Mouse (Mus musculus) granulocyte monocyte progenitor cell, adult 5-6 weeks (primary cell): ENCODE data around the gene Slc9a1. TPM values are rescaled to one million over a fixed set of nuclear protein-coding genes. Genes with fewer than 3 reads are reported as not detected.

ENCODE experiments used
- ATAC-seq: replicated peaks from 2 replicates; pipeline ENCODE4 v1.8.0; 2016; ENCODE audit warnings: mild to moderate bottlenecking, moderate TSS enrichment, inconsistent platforms; ENCODE audit not compliant: poor library complexity, severe bottlenecking
- total RNA-seq, 2 experiments: library from RNA; stranded (forward) in 1 of 2; stranded (reverse) in 1 of 2; fragments of 200-712, 200-1000 nt in 1 of 2; fragments of >200 nt in 1 of 2; fragmentation: Nextera tagmentation in 1 of 2; gene quantifications; 2 replicates each; pipeline ENCODE4 v1.2.3; 2014 to 2017

The Slc9a1 gene
- total RNA-seq, 2 experiments from 2014 or later, result 9.9 to 17.4 TPM

DNA sequence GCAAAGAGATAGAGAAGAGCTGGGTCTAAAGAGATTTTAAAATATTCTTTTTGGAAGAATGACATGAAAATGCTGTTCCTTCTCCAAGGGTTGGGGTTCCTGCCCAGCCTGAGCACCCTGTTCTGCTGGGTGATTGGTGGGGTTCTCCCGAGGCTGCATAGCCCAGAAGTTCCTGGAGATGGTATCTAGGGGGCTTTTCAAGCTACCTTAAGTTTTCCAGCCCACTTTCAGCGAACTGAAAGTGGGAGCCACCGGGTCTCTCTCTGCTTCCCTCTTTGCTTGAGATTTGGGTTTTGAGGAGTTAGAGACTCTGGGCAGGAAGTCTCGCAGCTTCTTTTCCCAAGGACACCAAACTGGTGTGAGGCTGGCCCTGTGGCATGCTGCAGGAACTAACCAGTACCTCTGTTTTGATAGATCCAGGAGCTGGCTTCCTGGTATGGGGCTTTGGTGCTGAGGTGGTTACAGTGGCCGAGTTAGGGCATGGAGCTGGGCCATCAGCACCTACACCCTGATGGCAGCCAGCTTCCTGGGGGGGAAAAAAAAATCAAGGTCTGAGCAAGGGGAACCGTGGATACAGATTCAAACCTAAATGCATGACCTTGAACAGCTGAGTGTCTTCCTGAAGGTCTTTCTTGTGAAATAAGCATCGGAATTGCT is 2.2 kb downstream of the Slc9a1 start:
- ATAC-seq, result no peak

DNA sequence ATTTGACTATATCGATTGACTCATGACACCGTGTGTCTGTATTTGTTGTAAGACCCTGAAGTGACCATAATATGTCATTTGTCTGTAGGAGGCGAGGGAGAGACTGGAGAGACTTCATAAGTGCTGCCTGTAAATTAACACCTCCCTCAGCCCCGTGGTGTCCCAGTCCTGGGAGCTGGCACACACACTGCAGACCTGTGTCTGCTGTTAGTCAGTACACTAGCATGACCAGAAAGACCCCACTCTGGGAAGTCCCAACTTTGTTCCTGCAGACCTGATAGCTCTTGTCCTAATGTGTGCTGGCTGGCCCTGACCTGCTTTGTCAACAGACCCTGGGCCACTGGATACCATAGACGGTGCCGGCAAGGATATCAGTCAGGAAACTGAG is 2.8 kb downstream of the Slc9a1 start:
- no peak for ATAC-seq

DNA sequence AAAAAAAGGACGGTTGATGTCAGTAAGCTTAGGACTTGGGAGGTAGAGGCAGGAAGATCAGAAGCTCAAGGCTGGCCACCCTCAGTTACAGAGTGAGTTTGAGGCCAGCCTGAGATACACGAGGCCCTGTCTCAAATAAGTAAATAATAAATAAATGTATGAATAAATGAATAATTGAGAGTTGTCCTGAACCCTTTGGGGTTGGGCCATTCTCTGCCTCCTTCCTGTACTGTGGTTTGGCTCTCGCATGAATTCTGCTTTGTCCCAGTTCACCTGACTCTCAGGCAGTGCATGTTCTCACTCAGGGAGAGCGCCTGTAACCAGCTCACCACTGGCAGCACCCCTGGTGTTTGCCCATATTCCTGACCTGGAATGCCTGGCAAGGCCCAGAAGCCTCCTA is 4.5 kb downstream of the Slc9a1 start:
- no peak for ATAC-seq

DNA sequence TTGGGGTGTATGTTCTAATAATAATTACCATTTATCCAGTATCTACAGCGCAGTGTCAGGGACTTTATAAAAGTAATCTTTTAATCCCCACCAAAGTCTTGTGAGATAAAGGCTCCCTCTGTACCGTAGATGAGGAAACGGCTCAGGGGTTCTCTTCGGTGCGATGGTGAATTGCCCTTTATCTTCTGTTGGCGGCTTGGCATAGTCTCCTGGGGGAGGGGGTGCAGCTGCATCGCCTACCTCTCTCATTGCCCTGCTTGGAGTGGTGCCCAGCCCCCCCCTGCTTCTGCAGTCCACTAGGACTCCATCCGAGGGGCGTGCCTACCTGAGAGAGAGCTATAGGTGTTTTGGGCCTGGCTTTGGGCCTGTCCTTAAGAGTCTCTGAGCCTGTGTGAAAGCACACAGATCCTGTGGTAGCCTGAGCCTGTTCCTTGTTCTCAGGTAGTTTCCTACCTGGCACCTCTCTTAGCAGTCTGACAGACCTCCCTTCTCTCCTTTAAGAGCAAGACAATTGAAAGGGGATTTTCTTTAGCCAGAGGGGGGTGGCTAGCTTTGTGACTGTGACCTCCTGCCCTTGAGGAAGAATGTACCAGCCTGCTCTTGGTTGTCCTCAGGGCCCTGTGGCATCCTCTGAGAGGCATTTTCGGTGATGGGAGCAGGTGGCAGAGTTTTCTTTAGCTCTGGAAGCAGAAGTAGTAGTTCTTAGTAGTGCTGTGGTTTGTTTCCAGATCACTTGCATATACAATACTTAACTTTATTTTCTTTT is 6.5 kb downstream of the Slc9a1 start:
- ATAC-seq, result no peak

DNA sequence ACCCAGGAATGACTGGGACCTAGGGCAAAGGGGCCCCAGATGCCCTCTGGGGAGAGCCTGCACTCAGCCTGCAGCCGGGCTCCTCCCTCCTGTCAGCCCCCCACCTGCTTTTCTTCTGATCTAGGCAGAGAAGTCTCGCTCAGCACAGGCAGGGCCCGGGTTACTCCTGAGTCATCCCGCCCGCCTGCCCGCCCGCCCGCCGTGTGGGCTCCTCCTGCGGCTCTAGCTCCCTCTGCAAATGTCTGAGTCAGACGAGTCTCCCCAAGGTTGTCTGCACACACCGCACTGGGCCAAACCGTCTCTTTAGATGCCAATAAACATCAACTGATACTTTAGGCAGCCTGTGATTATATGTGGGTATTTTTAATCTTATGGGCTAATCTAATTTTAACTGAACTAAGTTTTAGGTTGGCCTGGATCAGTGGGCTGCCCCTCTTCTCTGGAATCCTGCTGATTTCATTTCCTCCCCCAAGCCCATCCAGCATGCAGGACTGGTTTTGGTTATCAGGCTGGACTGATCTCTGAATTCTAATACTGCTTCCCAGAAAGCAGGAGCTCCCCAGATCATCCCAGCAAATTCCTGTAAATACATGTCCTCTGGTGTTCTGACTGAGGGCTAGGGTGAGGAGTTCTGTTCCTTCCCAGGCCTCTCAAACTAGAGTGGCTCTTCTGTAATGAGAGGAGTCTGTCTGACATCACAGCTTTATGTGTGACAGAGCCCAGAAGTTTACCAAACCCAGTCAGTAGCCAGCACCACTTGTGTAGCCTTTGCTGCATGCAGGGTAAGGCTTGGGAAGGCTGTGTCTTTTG is 8.9 kb downstream of the Slc9a1 start:
- ATAC-seq, result peak; percentile 61

DNA sequence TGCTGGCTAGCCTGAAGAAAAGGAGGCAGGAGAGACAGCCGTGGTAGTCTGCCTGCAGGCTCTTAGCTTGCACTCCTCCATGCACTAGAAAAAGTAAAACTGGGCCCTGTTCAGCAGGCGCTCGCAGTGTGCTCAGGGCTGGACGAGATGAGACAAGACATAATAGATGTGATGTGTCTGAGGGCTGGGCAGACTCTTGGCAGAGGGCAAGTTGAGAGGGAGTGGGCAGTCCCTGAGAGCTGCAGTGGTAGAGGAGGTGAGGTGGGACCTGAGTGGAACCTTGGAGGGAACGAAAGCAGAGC is 9.5 kb downstream of the Slc9a1 start:
- ATAC-seq, result no peak

DNA sequence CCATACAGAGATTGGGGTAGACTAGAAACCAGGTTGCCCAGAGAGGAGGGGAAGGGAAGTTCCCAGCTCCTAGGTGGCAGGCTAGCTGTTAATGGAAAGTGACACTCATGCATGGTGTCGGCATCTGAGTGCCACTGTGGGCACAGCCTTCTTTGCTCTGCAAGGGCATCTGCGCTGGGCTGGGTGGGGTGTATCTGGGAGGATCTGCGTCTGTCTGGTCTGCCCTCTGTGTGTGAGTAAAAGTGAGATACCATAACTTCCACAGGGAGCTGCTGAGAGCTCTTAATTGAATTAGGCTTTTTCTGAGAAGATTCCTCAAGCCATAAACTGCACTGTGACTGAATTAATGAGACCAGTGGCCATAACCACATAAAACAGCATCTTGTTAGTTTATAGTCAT is 10.4 kb downstream of the Slc9a1 start:
- no peak for ATAC-seq

DNA sequence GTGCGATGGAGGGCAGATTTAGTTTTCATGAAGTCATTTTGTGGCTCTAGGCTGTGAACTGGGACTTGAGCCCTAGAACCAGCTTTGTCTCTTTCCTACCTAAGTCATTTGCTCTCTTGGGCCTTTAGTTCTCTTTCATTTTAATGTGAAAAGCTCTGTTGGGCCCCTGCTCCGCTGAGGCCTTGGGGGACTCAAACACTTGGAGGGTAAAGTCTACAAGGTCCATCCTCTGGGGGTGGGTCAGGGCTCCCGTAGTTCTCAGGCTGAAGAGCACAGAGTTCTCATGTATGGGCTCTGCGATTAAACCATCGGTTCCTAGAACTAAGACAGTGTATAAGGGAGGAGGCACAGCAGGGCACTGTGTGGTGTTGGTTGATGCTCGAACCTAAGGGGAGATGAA is 11.0 kb downstream of the Slc9a1 start:
- no peak for ATAC-seq

DNA sequence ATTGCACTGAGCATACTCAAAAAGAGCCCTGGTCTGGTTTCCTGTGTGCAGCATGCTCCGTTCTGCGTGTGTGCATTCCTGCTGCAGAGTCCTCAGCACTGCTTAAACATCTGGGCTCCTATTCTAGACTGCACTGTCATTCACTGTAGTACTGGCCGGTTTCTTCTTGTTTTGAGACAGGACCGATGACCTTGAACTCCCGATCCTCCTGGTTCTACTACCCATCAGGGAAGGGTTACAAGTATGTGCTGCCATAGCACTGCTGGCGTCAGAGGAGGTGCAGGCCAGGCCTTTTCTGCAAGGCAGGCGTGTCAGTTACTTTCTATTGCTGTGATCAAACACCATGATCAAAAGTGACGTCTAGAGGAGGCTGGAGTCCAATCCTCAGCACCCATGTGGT is 11.6 kb downstream of the Slc9a1 start:
- no peak for ATAC-seq

DNA sequence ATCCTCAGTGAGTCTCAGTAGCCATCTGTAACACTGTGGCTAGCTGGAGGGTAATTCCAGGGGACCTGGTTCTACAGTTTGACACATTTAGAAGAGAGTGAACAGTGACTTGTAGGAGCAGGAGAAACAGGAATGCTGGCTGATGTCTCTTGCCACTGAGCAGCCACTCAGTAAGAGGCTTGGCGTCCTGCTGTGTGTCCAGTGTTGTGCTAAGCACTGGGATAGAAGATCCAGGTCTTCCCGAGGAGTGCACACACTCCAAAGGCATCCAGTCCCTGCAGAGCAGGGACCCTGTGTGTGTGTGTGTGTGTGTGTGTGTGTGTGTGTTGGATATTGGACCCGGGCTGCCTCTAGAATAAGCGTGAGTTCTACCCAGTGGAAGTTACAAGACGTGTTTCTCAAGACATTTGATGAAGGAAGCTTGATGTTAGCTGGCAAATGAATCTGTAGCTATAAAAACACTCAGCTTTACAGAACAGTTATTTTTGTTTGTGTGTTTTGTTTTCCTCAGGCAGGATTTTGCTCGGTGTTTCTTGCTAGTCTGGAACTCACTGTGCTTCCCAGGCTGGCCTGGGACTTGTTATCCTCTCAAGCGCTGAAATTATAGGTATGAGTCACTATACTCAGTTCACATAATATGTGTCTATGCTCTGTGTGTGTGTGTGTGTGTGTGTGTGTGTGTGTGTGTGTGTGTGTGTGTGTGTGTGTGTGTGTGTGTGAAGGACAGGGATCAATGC is 16.7 kb downstream of the Slc9a1 start:
- ATAC-seq, result no peak

DNA sequence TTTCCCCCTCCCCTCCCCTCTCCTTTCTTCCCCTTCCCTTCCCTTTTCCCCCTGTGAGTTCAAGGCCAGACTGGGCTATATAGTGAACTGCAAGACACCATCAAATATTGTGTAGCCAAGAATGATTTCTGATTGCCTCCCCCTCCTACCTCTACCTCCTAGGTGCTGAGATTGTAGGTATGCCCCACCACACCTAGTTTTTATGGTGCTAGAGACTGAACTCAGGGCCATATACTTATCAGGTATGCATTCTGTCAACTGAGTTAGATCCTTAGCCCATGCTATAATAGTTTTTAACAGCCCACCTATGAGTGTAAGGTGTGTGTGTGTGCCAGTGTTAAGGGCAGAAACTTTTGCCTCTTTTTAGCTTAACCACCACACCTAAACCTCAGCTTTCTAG is 17.5 kb downstream of the Slc9a1 start:
- ATAC-seq, result no peak

DNA sequence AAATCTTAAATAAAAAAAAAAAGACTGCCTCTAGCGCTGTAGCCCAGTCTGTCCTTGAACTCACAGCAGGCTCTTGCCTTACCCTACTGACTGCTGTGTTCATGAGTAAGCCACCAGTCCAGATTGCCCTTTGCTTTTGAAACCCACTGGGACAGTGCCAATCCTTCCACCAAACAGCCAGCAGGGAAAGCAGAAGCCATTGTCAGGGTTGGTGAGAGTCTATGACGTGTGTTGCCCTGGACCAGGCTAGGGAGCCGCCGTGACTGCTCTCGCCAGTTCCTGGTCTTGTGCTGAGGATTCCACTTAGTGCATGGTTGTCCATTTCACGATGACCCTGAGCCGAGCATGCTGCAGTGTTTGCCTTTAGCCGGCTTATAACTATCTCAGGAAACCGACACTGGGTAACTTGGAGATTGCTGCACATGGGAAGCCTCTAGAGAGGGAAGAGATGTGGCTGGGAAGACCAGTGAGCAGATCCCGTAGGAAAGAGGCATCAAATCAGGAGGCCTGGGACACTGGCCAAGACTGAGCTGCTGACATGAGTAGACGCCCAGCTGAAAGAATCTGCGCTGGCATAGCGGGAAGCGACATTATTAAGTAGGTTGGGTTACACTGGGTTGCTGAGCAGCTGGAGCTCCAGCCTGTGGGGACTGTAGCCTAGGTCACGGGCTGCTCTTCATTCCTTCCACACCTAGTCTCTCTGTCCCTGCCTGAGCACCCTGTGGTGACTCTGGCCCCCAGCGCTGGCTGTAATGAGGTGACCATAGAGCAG is 19.5 kb downstream of the Slc9a1 start:
- no peak for ATAC-seq

DNA sequence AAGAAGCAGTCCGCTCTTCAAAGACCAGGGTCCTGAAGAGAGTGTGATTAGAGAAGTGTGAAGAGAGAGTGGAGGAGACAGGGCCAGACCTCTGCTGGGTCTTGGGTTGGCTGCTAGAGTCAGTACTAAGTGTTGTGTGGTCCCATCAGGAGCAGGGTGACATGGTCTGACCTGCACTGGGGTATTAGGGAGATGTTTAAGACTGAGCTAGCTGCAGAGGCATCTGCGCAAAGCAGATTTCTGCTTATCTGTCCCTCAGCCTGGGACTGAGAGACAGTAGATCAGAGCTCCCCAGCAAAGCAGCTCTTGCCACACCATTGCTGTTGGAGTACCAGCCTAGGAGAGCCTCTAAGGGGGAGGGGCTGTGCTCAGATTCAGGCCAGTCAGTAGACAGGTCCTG is 20.5 kb downstream of the Slc9a1 start:
- peak; percentile 37; the same call in 1 of the 2 replicates for ATAC-seq

DNA sequence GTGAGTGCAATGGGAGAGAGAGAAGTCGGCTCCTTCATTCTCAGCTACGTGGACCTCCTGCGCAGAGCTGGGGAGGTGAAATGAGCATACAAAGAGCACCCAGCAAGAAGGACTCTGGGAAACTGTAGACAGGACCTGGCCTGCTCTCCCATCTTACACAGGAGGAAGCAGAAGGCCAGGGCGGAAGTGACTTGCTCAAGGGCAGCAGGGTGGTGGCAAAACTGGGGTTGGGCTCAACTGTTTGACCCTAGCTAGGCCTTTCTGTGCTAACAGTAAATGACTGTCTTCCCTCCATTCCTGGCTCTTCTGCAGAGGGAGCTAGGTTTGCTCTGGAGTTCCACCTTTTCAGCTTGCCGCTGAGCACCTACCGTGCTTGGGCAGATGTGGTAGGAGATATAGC is 21.1 kb downstream of the Slc9a1 start:
- ATAC-seq, result peak; percentile 84

DNA sequence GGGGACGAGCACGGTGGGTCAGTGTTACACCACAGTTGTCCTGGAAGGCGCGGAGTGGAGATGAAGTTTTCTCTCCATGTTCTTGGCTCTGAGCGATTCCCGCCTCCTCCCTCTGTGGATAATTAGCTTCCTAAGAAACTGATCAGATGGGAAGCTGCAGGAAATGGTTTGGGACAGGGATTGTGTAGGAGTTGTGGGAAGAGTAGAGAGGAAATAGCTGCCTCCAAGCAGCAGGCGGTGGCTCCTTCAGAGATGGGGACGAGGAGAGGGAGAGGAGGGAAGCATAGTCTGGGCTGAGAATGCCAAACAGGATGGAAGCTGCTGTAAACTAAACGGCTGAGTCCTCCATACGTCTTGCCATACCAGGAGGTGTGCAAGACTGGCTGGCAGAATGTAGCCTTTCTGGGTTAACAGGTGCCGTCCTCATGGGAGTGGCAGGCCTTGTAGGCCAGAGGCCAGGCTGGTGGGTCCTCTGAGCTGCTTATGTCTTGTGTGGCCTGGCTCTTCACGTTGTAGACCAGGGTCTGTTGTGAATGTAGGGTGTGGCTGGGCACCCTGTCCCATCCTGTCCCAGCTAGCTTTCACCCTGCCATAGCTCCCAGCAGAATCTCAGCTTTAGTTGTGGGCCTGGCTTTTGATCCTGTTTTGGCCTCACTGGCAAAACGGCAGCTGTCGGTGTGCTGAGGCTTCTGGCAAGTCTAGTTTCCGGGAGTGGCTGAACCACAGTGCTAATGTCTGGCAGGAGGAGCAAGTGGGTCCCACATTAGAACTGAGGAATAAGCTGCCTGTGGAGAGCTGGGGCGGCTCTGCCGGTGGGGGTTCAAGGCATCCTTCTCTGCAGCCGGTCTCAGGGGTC is 21.9 kb downstream of the Slc9a1 start:
- ATAC-seq, result no peak

DNA sequence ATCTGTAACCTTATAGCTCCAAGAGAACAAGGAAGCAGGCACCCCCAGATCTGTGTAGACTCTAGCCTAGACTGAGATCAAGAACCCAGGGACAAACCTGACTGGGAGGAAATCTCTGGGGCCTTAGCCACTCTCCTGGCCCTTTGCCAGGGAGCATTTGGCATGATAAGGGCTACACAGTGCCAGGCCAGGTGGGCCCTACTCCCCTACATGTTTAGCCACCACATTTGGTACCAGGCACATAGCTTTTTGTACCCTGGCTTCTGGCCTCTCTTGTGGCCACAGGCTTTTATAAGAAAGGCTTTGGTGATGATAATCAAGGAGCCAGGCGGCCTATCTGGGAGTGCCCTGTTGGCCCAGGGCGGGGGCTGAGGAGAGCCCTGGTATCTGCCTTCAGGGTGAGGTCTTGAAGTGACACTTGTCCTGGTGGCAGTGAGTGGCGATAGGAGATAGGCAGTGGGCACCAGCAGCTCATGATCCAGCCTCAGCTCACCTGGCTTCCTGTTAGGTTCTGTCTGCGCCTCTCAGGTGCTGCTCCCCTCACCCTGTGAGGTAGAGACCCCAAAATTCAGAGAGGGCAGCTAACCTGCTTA is 25.6 kb downstream of the Slc9a1 start:
- ATAC-seq, result no peak

DNA sequence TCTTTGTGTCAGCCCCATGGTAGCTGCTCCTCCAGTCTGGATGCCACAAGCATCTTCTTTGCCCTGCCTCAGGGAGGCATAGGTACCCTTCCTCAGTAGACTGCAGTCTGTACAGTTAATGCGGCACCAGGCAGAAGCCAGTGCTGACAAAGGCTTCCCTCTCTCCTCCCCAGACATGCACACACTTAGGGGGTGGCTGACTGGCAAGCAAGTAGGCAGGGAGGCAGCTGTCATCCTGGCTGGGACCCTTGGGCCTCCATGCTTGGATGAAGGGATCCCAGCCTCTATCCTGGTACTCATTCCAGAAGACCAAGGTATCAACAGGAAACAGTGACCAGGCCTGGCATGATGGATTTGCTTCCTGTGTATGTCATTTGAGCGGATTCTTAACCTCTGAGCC is 26.6 kb downstream of the Slc9a1 start:
- ATAC-seq, result no peak

DNA sequence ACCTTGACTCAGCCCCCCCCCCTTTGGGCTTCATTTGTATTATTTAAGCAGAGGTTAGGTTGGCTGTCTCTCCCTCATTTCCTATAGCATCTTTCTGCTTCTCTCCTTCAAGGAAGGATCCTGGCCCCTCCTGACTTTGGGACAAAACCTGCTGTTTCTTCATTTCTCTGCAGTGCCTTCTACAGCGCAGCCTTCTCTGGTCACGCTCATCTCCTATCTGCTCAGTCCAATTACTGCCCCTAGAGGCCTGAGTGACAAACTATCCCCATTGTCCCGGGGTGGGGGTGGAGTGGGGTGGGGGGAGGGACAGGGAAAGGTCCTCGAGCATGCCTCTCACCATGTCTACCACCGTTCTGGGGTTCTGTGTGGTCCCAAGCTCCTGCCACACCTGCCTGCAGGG is 27.8 kb downstream of the Slc9a1 start:
- no peak for ATAC-seq

DNA sequence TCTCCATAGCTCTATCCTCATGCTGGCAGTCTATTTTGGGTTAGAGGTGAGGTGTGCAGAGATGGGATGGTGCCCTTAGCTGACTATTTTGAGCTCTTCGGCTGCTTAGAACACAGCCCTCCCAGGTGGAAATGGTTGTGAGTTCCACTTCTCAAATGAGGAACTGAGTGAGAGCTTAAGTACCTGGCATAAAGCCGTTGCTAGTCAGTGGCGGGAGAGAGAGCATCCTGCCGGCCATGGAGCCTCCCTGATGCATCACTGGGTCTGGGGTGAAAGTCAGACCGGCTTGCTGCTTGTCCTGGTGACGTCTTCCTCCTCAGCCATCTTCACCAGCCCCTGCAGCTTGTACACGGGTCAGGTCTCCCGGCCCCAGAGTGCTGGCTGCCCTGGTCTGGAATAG is 28.5 kb downstream of the Slc9a1 start:
- ATAC-seq, result no peak
